Mouse (Mus musculus) layer of hippocampus, adult 11-12 months (tissue): ENCODE measurements at regions not wholly inside any gene's neighbourhood (a gene's known extent, or its start where the extent isn't known, plus 50 kb on each side); places are given as distances from the start of the nearest gene placed in this dataset.

Experiments
- DNase-seq: peaks from one replicate; pipeline ENCODE4 v3.0.0; 2022; ENCODE audit warnings: low spot score

GRCm38 (mm10) chr9:102782926-102783850 is 51.5 kb upstream of the Ryk start:
- DNase-seq, result no peak

- DNase-seq, result peak; percentile 88
Measured at GRCm38 (mm10) chr9:102784329-102785026, 50.2 kb upstream of the Ryk start.
